Mouse (Mus musculus): ENCODE measurements around the gene Gsto2.

DNA sequence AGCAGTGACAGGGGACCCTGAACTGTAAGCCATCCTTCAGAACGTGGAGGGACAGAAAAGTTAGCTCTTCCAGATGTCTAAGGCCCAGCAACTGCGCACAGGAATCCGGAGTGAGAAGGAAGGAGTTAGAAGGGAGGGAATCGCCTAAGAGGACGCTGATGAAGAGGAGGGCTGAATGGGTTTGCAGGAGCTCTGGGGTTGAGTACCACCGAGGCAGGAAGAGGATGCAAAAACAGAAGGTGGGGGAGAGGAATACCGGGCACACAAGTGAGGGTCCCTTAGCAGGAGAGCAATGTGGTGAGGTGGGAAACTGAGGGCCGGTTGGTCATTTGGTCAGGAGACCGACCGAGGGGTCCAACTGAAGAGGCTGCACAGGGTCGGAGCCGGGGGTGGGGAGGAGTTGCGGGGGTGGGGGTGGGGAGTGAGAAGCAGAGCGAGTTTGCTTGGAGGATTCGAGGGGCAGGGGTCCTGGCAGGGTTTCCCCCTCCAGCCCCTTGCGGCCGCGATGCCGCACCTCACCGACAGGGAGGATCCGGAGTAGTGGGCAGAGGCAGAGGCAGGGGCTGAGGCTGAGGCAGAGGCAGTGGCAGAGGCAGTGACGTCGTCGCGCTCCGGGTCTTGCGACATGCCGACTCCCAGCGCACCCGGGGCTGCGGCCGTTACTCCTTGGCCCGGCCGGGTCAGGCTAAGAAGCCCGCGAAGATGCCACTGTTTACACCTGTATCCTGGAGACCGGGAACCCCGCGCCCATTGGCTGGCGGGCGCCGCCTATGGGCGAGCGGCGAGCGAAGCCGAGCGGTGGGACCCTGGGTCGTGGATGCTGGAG is 28.4 kb upstream of the Gsto2 start:
- TF ChIP-seq CTCF (IDR thresholded peaks at IDR 0.05; ENCODE audit: low read depth, low read length) (peak; percentile 26; the same call in 1 of the 2 replicates), POLR2A (IDR thresholded peaks at IDR 0.05; ENCODE audit: extremely low read depth, insufficient read depth, low read length) (no peak)

Data from liver, adult 2 months (tissue).